Mouse (Mus musculus): ENCODE measurements at regions not wholly inside any gene's neighbourhood (a gene's known extent, or its start where the extent isn't known, plus 50 kb on each side); places are given as distances from the start of the nearest gene placed in this dataset.

DNA sequence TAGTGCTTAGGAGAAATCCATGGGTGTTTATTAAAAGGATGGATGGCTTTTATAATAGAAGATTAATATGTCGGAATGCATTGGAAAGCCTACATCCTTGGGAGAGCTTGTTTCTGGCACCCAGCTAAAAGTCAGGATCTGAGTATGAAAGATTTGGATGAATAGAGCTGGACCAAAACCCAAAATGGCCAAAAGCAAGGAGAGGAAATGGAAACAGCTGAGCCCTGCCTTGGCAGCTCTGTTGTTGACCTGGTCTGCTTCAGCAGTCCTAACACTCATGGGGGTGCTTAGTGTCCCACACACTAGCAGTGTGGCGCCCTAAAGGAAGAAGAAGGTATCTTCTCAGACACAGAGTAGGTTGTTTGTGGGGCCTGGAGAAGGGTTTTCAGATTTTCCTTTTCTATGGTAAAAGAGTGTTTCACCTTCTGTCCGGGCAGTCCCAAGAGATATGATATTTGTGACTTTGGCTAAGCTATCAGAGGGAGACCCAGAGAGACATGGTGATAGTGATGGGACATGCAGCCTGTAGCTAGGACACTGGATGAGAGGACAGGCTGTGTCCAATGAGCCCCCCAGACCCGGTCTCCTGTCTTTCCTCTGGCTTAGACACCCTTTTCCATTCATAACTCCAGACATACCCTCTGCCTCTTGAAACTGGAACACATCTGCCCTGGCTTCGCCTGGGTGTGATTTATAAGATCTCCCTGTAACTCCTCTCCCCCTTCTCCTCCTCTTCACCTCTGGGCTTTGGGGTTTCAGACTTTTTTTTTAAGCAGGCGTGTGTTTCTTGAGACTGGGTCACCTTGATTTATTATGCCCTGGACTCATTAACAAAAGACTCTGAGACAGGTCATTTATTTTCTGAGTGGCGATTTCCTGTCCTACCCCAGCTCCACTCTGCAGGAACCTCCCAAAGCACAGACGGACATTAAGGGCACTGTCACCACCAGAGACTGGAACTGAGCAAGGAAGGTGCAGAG is 70.9 kb upstream of the Boc start:
- WGBS, result 66% methylated on average over 8 of the region's 8 CpGs
- H3K36me3 ChIP-seq, result no peaks in the 10 kb centered on the region
- H3K27ac ChIP-seq (ENCODE audit: poor library complexity, severe bottlenecking), result no peak overlapping the region
- H3K4me1 ChIP-seq (replicated peaks), result peaks cover 23% of the 10 kb centered on the region
- H3K4me2 ChIP-seq, result no peak overlapping the region
- H3K9ac ChIP-seq, result no peak overlapping the region
- H3K9me3 ChIP-seq (replicated peaks), result no peaks in the 10 kb centered on the region
- no peak overlapping the region for H3K4me3 ChIP-seq
- H3K27me3 ChIP-seq (replicated peaks), result no peaks in the 10 kb centered on the region
- no peak for ATAC-seq (ENCODE audit: insufficient number of reproducible peaks, low FRiP score)

DNA sequence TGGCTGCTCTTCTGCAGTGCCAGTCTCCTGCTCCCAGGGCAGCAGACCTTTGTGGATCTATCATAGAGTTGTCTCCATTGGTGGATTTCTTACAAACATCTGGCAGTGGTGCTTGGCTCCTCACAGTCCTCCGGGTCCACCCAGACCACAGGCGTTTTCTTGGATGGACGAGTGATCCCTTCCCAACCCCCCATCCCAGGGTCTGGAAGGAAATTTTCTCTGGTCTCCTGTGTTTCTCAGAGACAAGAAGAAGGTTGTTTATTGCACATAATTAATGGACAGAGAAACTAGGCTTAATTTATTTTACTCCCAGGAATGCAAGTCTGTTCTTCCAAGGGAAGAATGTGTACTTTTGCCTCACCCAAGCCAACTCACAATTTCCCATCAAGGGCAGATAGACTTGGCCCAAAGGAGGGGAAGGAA is 67.2 kb upstream of the Boc start:
- Histone ChIP-seq H3K27me3 (replicated peaks) (no peaks in the 10 kb centered on the region), H3K27ac (ENCODE audit: poor library complexity, severe bottlenecking) (no peak overlapping the region), H3K4me1 (replicated peaks) (0 out of 2 replicates have a peak, but pooled peaks cover 1% of the 10 kb centered on the region), H3K4me2 (no peak overlapping the region), H3K9me3 (replicated peaks) (no peaks in the 10 kb centered on the region), H3K36me3 (no peaks in the 10 kb centered on the region), H3K4me3 (no peak overlapping the region), H3K9ac (no peak overlapping the region)
- 75% methylated on average over 3 of the region's 3 CpGs for WGBS
- no peak for ATAC-seq (ENCODE audit: insufficient number of reproducible peaks, low FRiP score)

DNA sequence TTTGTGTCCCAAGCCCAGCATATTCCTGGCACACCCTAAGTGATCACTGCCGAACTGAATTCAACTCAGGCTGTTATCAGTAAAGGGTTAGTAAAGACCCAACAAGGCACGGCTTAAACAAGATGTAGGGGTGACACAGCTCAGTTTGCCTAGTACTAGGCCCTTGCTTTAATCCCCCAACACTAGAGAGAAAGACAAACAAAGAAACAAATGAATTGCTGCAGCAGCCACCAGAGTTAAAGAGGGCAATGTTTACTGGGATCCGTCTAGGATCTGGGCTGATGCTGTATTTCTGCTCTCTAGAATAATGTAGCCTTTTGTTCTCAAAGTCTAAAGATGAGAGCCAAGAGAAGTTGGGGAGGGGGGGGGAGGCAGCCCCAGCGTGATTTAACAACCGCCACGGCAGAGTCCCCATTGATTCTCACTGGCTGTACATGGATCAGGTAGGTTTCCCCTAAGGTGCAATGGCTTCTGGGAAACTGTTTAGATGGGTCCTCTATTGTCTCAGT is 66.5 kb upstream of the Boc start:
- Histone ChIP-seq H3K4me1 (replicated peaks) (peaks cover 4% of the 10 kb centered on the region; the same call in 1 of the 2 replicates), H3K9ac (no peak overlapping the region), H3K4me3 (no peak overlapping the region), H3K27ac (ENCODE audit: poor library complexity, severe bottlenecking) (no peak overlapping the region), H3K36me3 (no peaks in the 10 kb centered on the region), H3K27me3 (replicated peaks) (no peaks in the 10 kb centered on the region), H3K9me3 (replicated peaks) (no peaks in the 10 kb centered on the region), H3K4me2 (no peak overlapping the region)
- no peak for ATAC-seq (ENCODE audit: insufficient number of reproducible peaks, low FRiP score)
- 62% methylated on average over 6 of the region's 6 CpGs for WGBS

DNA sequence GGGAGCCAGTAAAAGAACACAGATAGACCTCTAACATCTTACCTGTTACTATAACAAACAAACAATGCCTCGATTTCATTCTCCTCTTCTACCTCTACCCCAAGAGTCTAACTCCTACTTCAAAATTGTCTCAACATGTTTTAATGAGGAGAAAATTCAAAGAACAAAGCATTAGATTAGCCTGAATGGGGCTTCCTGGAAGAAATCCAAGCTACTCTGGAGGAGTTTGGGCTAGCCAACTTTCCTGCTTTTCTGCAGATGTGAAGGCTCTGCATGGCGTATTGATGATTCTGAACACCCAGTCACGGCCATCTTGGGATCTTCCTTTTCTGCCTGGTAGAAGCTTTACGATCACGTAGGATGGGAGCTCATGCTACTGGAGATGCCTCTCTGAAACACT is 62.9 kb upstream of the Boc start:
- Histone ChIP-seq H3K36me3 (no peaks in the 10 kb centered on the region), H3K4me2 (no peak overlapping the region), H3K27me3 (replicated peaks) (no peaks in the 10 kb centered on the region), H3K9me3 (replicated peaks) (no peaks in the 10 kb centered on the region), H3K4me3 (no peak overlapping the region), H3K4me1 (replicated peaks) (peaks cover 11% of the 10 kb centered on the region), H3K9ac (no peak overlapping the region), H3K27ac (ENCODE audit: poor library complexity, severe bottlenecking) (no peak overlapping the region)
- 78% methylated on average over 5 of the region's 5 CpGs for WGBS
- no peak for ATAC-seq (ENCODE audit: insufficient number of reproducible peaks, low FRiP score)

DNA sequence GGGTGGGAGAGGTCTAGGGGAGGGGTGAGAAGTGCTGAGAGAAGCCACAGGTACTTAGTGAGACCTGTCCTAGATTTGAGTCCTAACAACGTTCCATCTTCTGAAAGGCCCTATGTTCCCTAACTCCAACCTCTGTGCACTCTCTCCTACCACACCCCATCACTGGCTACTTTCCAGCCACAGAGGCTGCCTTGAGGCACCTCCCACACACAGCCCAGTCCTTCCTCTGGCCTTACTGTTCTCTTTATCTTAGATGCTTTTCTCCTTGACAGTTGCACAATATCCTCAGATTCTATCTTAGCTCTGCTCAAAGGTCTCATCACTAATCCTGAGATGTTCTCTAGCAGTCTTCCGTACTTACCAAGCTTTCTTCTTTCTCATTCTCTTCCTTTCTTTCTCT is 61.8 kb upstream of the Boc start:
- Histone ChIP-seq H3K9ac (no peak overlapping the region), H3K4me3 (no peak overlapping the region), H3K27ac (ENCODE audit: poor library complexity, severe bottlenecking) (no peak overlapping the region), H3K9me3 (replicated peaks) (no peaks in the 10 kb centered on the region), H3K27me3 (replicated peaks) (no peaks in the 10 kb centered on the region), H3K36me3 (no peaks in the 10 kb centered on the region), H3K4me2 (no peak overlapping the region), H3K4me1 (replicated peaks) (peaks cover 21% of the 10 kb centered on the region)
- no peak for ATAC-seq (ENCODE audit: insufficient number of reproducible peaks, low FRiP score)
- 60% methylated on average over 2 of the region's 2 CpGs for WGBS

DNA sequence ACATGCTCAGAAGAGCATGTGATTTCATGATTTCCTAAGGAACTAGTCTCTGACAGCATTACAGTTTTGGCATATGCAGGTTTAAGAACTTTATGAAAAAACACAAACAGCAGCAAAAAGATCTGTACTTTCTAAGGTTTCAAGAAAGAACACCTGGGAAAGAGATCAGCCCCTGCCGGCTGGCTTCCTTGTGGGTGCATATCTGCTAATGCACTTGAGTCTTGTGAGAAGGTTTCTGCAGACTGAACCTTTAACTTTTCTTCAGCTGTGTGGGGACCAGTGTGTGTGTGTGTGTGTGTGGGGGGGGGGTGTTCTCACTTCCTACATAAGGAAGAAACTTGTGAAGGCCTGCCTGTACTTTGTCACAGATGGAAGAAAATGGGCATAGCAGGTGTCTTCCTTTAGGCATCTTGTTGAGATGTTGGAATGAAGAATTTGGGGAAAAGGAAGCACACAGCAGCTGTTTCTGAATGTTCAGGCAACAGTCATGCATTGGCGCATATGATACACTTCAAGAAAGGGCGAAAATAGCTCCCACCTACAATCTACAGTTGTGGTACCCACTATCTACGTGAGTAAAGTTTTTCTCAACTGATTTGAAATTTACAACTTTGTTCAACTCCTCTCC is 60.9 kb upstream of the Boc start:
- Histone ChIP-seq H3K27me3 (replicated peaks) (no peaks in the 10 kb centered on the region), H3K9me3 (replicated peaks) (no peaks in the 10 kb centered on the region), H3K4me2 (no peak overlapping the region), H3K4me1 (replicated peaks) (peaks cover 28% of the 10 kb centered on the region), H3K27ac (ENCODE audit: poor library complexity, severe bottlenecking) (no peak overlapping the region), H3K9ac (no peak overlapping the region), H3K36me3 (no peaks in the 10 kb centered on the region), H3K4me3 (no peak overlapping the region)
- no peak for ATAC-seq (ENCODE audit: insufficient number of reproducible peaks, low FRiP score)
- WGBS, result 77% methylated on average over 4 of the region's 4 CpGs

DNA sequence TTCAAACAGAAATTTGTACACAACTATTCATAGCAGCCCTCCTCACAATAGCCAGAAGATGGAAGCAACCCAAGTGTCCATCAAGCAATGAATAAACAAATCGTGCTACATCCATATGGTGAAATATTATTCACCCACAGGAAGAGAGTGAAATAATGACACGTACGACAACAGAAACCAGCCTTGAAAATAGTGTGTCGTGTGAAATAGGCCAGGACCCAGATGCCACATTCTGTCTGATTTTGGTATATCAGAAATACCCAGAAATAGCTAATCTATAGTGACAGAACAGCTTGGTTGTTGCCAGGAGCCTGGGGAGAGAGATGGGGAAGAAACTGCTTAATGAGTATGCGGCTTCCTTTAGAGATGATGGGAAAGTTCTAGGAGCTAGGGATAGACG is 58.3 kb upstream of the Boc start:
- H3K9ac ChIP-seq, result no peak overlapping the region
- peaks cover 28% of the 10 kb centered on the region for H3K4me1 ChIP-seq (replicated peaks)
- H3K27ac ChIP-seq (ENCODE audit: poor library complexity, severe bottlenecking), result peak overlapping the region; percentile 66
- no peak for ATAC-seq (ENCODE audit: insufficient number of reproducible peaks, low FRiP score)
- H3K9me3 ChIP-seq (replicated peaks), result no peaks in the 10 kb centered on the region
- no peaks in the 10 kb centered on the region for H3K27me3 ChIP-seq (replicated peaks)
- H3K36me3 ChIP-seq, result no peaks in the 10 kb centered on the region
- no peak overlapping the region for H3K4me2 ChIP-seq
- 71% methylated on average over 6 of the region's 6 CpGs for WGBS
- no peak overlapping the region for H3K4me3 ChIP-seq

DNA sequence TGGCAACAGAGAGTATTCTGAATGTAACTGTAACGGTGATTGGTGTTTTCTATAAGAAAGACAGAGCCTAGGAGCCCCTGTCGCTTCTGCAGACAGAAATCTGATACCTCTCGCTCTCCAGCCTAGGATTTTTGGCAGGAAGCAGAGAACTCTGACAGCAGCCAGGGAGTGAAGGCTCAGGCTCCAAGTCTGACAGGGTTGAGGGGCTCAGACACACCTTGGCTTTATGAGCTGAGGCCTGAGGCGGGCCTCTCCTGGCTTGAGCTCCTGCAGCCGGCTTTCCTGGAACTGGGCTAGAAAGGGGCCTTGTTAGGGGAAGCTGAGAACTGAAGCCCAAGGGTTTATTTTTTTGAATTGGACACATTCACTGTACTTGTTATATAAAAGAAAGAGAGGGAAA is 57.7 kb upstream of the Boc start:
- H3K4me2 ChIP-seq, result peak overlapping the region; percentile 28
- no peaks in the 10 kb centered on the region for H3K9me3 ChIP-seq (replicated peaks)
- 6% methylated on average over 5 of the region's 5 CpGs for WGBS
- H3K4me3 ChIP-seq, result no peak overlapping the region
- H3K9ac ChIP-seq, result no peak overlapping the region
- H3K4me1 ChIP-seq (replicated peaks), result peaks cover 28% of the 10 kb centered on the region
- H3K27ac ChIP-seq (ENCODE audit: poor library complexity, severe bottlenecking), result peak overlapping the region; percentile 66
- H3K36me3 ChIP-seq, result no peaks in the 10 kb centered on the region
- H3K27me3 ChIP-seq (replicated peaks), result no peaks in the 10 kb centered on the region
- ATAC-seq (ENCODE audit: insufficient number of reproducible peaks, low FRiP score), result peak; percentile 70; the same call in 1 of the 2 replicates

DNA sequence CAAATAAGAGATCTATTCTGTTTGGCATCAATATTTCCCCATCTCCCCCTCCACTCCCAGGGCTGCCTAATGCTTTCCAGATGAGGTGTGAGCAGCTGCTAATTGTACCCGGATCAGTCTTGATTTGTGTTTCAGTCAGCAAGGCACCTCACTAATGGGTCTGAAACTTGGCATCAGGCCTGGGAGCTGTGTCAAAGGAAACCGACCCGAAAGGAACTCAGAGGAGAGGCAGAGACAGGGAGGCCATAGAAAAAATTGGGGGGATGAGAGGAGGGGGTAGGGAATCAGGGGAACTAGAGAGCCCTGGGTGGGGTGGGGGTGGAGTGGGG is 57.1 kb upstream of the Boc start:
- Histone ChIP-seq H3K27me3 (replicated peaks) (no peaks in the 10 kb centered on the region), H3K4me1 (replicated peaks) (peaks cover 28% of the 10 kb centered on the region), H3K4me2 (peak overlapping the region; percentile 28), H3K9me3 (replicated peaks) (no peaks in the 10 kb centered on the region), H3K4me3 (no peak overlapping the region), H3K9ac (no peak overlapping the region), H3K27ac (ENCODE audit: poor library complexity, severe bottlenecking) (peak overlapping the region; percentile 66), H3K36me3 (no peaks in the 10 kb centered on the region)
- WGBS, result 10% methylated on average over 3 of the region's 3 CpGs
- no peak for ATAC-seq (ENCODE audit: insufficient number of reproducible peaks, low FRiP score)

DNA sequence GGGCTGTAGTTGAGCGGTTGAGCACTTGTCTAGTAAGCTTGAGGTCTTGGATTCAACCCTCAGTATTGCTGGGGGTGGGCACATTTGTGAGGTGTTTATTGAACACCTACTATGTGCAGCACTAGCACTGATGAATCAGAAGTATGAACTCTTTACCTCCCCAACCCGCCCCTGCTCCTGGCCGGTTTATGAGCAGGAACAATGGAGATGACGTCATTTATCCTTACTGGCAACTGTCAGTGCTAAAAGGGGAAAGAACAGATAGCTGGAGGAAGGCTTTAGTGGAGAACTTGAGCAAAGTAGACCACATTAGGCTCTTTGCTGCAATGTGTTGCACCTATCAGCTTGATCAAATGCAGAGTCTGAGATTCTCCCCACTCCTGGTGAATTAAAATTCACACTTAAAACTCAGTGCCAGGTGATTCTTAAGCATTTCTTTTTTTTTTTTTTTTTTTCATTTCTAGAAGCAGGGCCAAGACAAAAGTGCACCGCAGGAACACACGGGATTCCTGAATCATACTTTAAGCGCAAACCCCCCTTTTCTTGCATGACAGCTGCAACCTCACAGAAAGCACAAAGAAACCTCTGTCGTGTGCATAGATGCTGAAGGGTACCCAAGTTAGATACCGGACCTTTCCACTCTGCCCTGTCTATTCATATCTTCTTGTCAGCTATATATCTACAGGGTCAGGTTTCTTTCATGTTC is 56.6 kb upstream of the Boc start:
- WGBS, result 46% methylated on average over 9 of the region's 9 CpGs
- Histone ChIP-seq H3K36me3 (no peaks in the 10 kb centered on the region), H3K27ac (ENCODE audit: poor library complexity, severe bottlenecking) (peak overlapping the region; percentile 66), H3K4me1 (replicated peaks) (peaks cover 25% of the 10 kb centered on the region), H3K9me3 (replicated peaks) (no peaks in the 10 kb centered on the region), H3K4me2 (no peak overlapping the region), H3K27me3 (replicated peaks) (no peaks in the 10 kb centered on the region), H3K4me3 (no peak overlapping the region), H3K9ac (no peak overlapping the region)
- ATAC-seq (ENCODE audit: insufficient number of reproducible peaks, low FRiP score), result peak; percentile 67; the same call in 1 of the 2 replicates

DNA sequence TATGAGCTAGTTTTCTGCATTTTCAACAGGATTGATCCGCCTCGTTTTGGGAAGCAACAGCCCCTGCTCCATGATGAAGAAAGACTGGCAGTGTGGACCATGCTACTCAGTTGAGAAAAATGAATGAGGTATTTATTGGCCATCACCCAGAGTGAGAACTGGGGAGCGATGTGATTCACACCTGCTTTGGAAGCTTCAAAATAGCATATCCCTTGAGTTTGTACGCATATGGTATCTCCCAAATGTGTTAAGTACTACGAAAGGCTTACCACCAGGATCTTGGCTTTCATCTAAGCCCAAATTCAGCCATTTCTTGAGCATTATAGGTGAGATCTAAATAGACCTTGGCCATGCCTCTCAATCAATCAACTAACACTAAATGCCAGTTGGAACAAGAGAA is 55.5 kb upstream of the Boc start:
- no peak for ATAC-seq (ENCODE audit: insufficient number of reproducible peaks, low FRiP score)
- Histone ChIP-seq H3K27me3 (replicated peaks) (no peaks in the 10 kb centered on the region), H3K4me1 (replicated peaks) (peaks cover 23% of the 10 kb centered on the region), H3K36me3 (no peaks in the 10 kb centered on the region), H3K9ac (no peak overlapping the region), H3K4me3 (no peak overlapping the region), H3K27ac (ENCODE audit: poor library complexity, severe bottlenecking) (no peak overlapping the region), H3K9me3 (replicated peaks) (no peaks in the 10 kb centered on the region), H3K4me2 (no peak overlapping the region)
- WGBS, result 87% methylated on average over 5 of the region's 5 CpGs

All from heart, embryonic 12.5 days (tissue).